Comparison of ENCODE assay signal across 7 mouse cellular contexts in genomic region chr1:136414798-136415755, GRCm38 (mm10). TPM values are rescaled to one million over a fixed set of nuclear protein-coding genes. Genes with fewer than 3 reads are reported as not detected.
DNase-seq lines count a peak whose midpoint lies in the region; ATAC-seq lines count a peak whose summit lies in the region.

TSS of gene Ddx59 (plus strand) at chr1:136415271.

- H3K4me3 ChIP-seq in embryonic facial prominence, embryonic 10.5 days, result peak within 1 kb of the TSS; percentile 77
- H3K4me3 ChIP-seq in limb, embryonic 11.5 days (ENCODE audit: low read depth, low read length), result peak within 1 kb of the TSS; percentile 58
- H3K4me3 ChIP-seq in midbrain, embryonic 14.5 days (replicated peaks; ENCODE audit: low read depth, low read length), result peak within 1 kb of the TSS; percentile 71

- H3K9me3 ChIP-seq in embryonic facial prominence, embryonic 10.5 days, result no peaks in the 10 kb centered on the region
- no peaks in the 10 kb centered on the region for H3K9me3 ChIP-seq in limb, embryonic 11.5 days (ENCODE audit: control insufficient read depth, low read length)
- H3K9me3 ChIP-seq in midbrain, embryonic 14.5 days (ENCODE audit: control insufficient read depth, low read length), result no peaks in the 10 kb centered on the region

- WGBS in embryonic facial prominence, embryonic 10.5 days, result 3% methylated on average over 78 of the region's 78 CpGs
- 3% methylated on average over 77 of the region's 78 CpGs for WGBS in limb, embryonic 11.5 days
- WGBS in midbrain, embryonic 14.5 days, result 4% methylated on average over 78 of the region's 78 CpGs

- peak within 1 kb of the TSS; percentile 98 for H3K27ac ChIP-seq in embryonic facial prominence, embryonic 10.5 days (replicated peaks)
- peak within 1 kb of the TSS; percentile 97 for H3K27ac ChIP-seq in limb, embryonic 11.5 days (replicated peaks; ENCODE audit: low read depth, low read length)
- H3K27ac ChIP-seq in midbrain, embryonic 14.5 days (replicated peaks; ENCODE audit: low read depth, low read length), result peak within 1 kb of the TSS; percentile 95

- peak within 1 kb of the TSS; percentile 88 for H3K9ac ChIP-seq in limb, embryonic 11.5 days (ENCODE audit: low read length)
- H3K9ac ChIP-seq in midbrain, embryonic 14.5 days (replicated peaks; ENCODE audit: low read length), result peak within 1 kb of the TSS; percentile 86

- H3K4me1 ChIP-seq in embryonic facial prominence, embryonic 10.5 days, result peaks cover 17% of the 10 kb centered on the region
- H3K4me1 ChIP-seq in limb, embryonic 11.5 days (ENCODE audit: control insufficient read depth, insufficient read depth, low read length), result peaks cover 7% of the 10 kb centered on the region
- 0 out of 2 replicates have a peak, but pooled peaks cover 5% of the 10 kb centered on the region for H3K4me1 ChIP-seq in midbrain, embryonic 14.5 days (ENCODE audit: control insufficient read depth, insufficient read depth, low read length)

- DNase-seq in adrenal gland, postnatal 10 days, result peak; percentile 99
- peak; percentile 97 for DNase-seq in embryonic facial prominence, embryonic 10.5 days (ENCODE audit: low spot score)
- DNase-seq in heart, adult 11 months, result peak; percentile 100
- peak; percentile 100 for DNase-seq in kidney, adult 18-20 months
- peak; percentile 98 for DNase-seq in limb, embryonic 11.5 days (ENCODE audit: low spot score)
- peak; percentile 96 for DNase-seq in midbrain, embryonic 14.5 days
- DNase-seq in spleen, adult 18-20 months, result peak; percentile 92 to 99

- peak within 1 kb of the TSS; percentile 39 for H3K4me2 ChIP-seq in limb, embryonic 11.5 days (ENCODE audit: low read depth, severe bottlenecking)
- H3K4me2 ChIP-seq in midbrain, embryonic 14.5 days (ENCODE audit: low read length), result peak within 1 kb of the TSS; percentile 64

- H3K27me3 ChIP-seq in embryonic facial prominence, embryonic 10.5 days (replicated peaks; ENCODE audit: low read depth, poor library complexity, severe bottlenecking), result no peaks in the 10 kb centered on the region
- H3K27me3 ChIP-seq in limb, embryonic 11.5 days (ENCODE audit: control insufficient read depth, insufficient read depth, low read length), result no peaks in the 10 kb centered on the region
- H3K27me3 ChIP-seq in midbrain, embryonic 14.5 days (ENCODE audit: control insufficient read depth, insufficient read depth, low read length), result no peaks in the 10 kb centered on the region

- ATAC-seq in limb, embryonic 11.5 days (ENCODE audit: insufficient number of reproducible peaks, low FRiP score, low TSS enrichment, low read depth), result peak; percentile 99
- ATAC-seq in midbrain, embryonic 14.5 days (ENCODE audit: low FRiP score, low TSS enrichment), result peak; percentile 100

- H3K36me3 ChIP-seq in embryonic facial prominence, embryonic 10.5 days (replicated peaks), result peaks cover 23% of the 10 kb centered on the region
- H3K36me3 ChIP-seq in limb, embryonic 11.5 days (ENCODE audit: control insufficient read depth, insufficient read depth, low read length), result no peaks in the 10 kb centered on the region
- H3K36me3 ChIP-seq in midbrain, embryonic 14.5 days (ENCODE audit: control insufficient read depth, insufficient read depth, low read length), result 0 out of 2 replicates have a peak, but pooled peaks cover 3% of the 10 kb centered on the region

RNA-seq across cellular contexts. Expression of gene Ddx59, which starts in this region (rescaled TPM):
- 10 to 100 TPM; 16.6 to 17.5 TPM for total RNA-seq in adrenal gland, postnatal 10 days (2021)
- polyA plus RNA-seq in embryonic facial prominence, embryonic 10.5 days (2016; fragmentation: Nextera tagmentation; extraction: Ambion mirVana), result 16.9 and 17.8 TPM in 2 replicates
- 19.2 and 19.5 TPM in 2 replicates for polyA plus RNA-seq in limb, embryonic 11.5 days (2014; fragmentation: Nextera tagmentation; extraction: Ambion mirVana)
- 13.0 and 18.5 TPM in 2 replicates for polyA plus RNA-seq in midbrain, embryonic 14.5 days (2014; fragmentation: Nextera tagmentation; extraction: Ambion mirVana)

Comparison
In these comparisons a context has a peak if more than half of its experiments do, and no peak if none do; other contexts are left out.
1. Peak in every context shown above with its lines: DNase-seq, ATAC-seq, H3K4me3 ChIP-seq and H3K27ac ChIP-seq.